Mouse (Mus musculus): Measurements from ENCODE around the gene Topors.
"Not testable (repeated sequence)": the region's sequence is repeated elsewhere in the genome, so short reads cannot be mapped to it uniquely, and the experiment has no call there.

Topors gene

DNA sequence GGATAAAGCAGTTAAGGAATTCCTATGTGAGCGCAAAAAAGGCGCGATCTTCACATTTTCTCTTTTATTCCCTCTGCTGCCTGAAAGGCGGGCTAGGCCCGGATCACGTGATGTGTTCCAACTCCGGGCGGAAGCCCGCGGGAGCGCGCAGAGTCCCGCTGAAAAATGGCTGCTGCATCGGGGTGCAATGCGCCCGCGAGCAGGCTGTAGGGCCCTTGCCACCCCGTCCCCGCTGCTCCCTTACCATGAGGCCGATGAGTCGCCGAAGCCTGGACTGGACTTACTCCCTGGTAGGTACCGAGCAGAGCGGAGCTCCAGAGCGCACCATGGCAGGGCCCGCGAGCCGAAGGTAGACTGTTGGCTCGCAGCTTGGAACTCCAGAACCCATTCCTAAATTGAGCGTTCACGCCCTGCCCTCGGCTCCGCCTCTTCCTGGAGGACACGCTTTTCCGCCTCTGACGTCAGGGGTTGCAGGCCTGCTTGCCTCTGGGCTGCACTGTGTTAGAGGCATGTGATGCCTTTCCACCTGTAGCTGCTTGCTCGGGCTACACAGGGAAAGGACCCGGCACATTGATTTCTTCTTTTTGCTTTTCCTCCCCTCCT, at the start of gene Topors, which contains the start of gene Smim27:
Gene Topors, minus strand, starts transcription at position 421 of the 603 bp plus-strand sequence.
Gene Smim27, plus strand, starts transcription at position 150 of the 603 bp plus-strand sequence.
- peak; percentile 98 for DNase-seq

DNA sequence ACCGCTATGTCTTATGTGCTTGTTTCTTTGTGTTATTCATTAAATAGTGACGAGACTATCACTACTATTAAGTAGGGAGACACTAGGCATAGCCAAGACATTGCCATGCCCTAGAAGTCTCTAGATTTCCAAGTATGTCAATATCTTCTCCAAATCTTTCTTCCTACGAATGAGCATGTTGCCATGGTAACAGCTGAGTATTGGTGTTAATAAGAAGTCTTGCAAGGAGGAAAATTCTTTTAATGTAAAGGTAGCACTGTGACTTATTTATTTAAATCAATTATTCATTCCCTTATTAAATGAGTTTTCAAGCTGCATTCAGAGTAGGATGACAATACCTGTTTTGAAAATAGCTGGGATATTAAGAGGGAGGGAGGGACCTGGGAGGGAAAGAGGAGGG, 47.8 kb upstream of the Topors start:
- no peak for DNase-seq

DNA sequence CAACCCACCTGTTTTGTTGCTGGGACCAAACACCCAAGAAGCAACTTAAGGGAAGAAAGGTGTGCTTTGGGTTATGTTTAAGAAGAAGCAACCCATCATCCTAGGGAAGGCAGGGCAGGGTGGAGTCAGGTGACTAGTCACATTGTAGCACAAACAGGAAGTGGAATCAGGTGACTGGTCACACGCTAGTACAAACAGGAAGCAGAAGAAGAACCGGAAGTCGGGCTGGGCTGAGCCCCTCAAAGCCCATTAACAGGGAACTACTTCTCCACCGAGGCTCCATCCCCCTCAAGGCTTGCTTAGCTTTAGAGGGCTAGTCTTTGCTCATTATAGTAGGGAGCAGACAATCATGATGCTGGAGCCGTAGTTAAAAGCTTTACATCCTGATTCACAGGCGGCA, 43.4 kb upstream of the Topors start:
- no peak for DNase-seq

DNA sequence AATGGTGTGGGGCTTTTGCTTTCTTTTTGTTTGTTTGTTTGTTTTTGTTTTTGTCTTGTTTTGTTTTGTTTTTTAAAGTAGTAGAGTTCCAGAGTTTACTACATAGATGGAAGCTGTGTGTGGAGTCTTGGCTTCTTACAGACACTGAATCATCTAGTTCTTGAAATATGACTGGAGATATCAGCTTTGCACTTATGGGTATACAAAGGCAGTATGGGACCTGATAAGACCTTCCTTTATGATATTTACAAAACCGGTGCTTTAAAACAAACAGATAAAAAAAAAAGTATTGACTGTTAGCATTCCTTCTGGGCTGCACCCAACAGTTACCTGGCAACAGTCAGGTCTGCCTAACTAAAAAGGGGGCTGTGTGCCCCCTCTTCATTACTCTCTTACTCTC, 42.6 kb upstream of the Topors start:
- DNase-seq, result no peak

DNA sequence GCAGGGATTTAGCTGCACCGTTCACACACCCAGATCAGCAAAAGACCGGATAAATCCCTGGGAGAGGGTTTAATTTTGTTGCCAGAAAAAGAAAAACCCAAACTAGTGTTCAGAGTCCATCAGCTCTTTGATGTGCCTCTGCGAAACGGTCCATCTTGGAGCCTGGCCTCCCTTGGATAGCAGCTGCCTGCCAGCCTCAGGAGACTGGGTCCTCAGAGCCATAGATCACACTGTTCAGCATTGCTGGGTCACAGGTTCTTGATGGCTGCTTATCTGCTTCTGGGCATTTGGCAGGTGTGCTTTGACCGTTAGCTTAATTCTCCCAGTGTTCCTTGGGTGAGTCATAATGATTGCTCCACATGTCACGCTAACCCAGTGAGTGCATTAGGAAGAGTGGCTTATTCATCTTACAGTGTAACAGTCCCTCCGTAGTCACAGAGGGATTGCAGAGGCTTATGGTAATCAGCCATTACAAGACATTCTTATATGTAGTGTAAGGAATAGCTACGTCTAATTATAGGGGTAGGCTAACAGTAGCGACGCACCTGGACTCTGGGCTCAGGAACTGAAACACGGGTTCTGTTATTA, 41.2 kb upstream of the Topors start:
- peak; percentile 59 for DNase-seq

- DNase-seq, result no peak
Measured at GRCm38 (mm10) chr4:40309682-40310081, 40.0 kb upstream of the Topors start.

- DNase-seq, result no peak
Measured at GRCm38 (mm10) chr4:40302445-40303125, 32.9 kb upstream of the Topors start.

- peak; percentile 89 for DNase-seq
Measured at GRCm38 (mm10) chr4:40301076-40301789, 31.6 kb upstream of the Topors start.

- DNase-seq, result no peak
Measured at GRCm38 (mm10) chr4:40299169-40299568, 29.5 kb upstream of the Topors start.

DNA sequence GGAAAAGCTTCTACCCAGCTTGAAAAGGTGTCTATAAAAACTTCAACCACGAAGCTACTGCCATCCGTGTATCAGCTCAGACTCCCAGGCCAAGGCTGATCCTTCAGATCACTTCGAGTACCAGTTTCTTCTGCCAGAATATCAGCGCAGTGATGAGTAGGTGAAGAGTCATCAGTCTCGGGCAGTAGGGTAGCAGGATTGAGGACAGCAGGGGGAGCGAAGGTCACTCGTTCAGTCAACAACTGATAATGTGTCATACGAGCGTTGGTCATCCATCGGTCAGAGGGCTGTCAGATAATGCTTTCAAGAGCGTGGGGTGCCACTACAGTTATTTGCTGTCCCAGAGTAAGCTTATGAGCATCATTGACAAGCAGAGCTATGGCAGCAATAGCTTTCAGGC, 21.9 kb upstream of the Topors start:
- not testable (repeated sequence) for DNase-seq

DNA sequence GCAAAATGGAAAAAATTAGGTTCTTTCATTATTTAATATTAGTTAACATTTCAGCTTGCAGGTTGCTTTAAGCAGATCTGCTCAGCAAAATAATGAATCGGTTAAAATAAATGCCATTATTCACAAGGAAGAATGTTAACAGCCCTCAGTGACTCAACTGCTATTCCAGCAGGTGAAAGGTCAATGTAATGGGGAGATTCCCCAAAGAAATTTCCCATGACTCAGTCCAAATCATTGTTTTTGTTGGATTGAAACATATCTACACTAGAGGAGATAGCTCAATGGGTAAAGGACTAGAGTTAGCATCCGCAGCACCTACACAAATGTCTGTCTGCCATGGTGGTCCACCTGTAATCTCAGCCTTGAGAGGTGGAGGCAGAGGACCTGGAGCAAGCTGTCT, 19.4 kb upstream of the Topors start:
- DNase-seq, result no peak

DNA sequence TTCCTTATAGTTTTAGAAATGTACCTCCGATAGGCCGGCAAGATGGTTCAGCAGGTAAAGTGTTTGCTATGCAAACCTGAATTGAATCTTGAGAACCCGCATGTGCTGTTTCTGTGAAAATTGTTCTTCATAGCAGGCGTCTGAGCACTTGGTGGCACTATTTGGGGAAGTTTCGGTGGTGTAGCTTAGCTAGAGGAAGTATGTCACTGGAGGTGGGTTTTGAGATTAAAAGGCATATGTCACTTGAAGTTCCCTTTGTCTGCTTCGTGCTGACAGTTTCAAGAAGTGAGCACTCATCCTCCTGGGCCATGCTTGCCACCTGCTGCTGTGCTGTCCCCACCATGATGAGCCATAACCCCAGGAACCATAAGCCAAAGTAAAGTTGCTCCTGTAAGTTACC, 17.8 kb upstream of the Topors start:
- DNase-seq, result no peak

GRCm38 (mm10) chr4:40285582-40285981, 15.9 kb upstream of the Topors start:
- DNase-seq, result peak; percentile 72

- peak; percentile 96 for DNase-seq
Measured at GRCm38 (mm10) chr4:40279276-40279900, 9.7 kb upstream of the Topors start, which contains the start of gene Ndufb6. TSS of gene Ndufb6 (minus strand) at chr4:40279421.

- DNase-seq, result no peak
Measured at GRCm38 (mm10) chr4:40278880-40279275, 9.2 kb upstream of the Topors start.

- no peak for DNase-seq
Measured at GRCm38 (mm10) chr4:40268835-40269234, 815 bp downstream of the Topors start.

GRCm38 (mm10) chr4:40268204-40268813, 1.3 kb downstream of the Topors start:
- peak; percentile 96 for DNase-seq

DNA sequence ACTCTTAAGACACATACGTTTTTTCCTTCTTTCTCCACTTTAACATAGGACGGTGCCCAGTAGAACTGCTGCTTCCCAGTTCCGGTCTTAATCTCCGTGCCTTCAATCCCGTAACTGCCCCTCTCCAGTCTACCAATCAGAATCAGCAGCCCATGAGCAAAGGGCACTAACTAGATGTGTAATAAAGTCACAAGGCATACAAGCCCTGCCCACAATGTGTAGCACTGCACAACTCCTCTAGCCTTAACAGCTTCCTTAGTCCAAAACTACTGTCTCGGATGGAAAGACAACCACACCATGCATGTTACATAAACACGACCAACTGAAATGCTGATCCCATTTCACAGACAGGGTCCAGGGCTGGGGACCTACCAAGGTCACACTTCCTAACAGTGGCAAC, 2.0 kb downstream of the Topors start:
- DNase-seq, result no peak

- no peak for DNase-seq
Measured at GRCm38 (mm10) chr4:40264321-40264720, 5.3 kb downstream of the Topors start.

- DNase-seq, result no peak
Measured at GRCm38 (mm10) chr4:40254385-40255103, 15.1 kb downstream of the Topors start.

DNA sequence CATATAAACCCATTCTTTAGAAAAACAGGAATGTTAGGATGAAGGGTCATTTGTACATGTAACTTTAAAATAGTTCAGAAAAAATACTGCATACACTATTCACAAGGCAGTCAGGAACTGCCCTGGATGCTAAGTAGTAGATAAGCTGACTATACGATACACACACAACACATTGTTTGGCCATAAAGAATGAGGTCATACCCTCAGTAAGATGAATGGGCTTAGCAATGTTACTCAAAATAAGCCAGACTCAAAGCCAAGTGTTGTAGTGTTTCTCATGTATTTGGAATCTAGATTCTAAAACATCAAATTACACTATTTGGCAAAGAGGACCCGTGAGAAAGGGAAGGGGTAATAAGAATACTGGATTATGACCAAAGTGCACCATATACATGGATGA, 15.9 kb downstream of the Topors start:
- no peak for DNase-seq

- DNase-seq, result no peak
Measured at GRCm38 (mm10) chr4:40250984-40251383, 18.7 kb downstream of the Topors start.
